In the genomic region with DNA sequence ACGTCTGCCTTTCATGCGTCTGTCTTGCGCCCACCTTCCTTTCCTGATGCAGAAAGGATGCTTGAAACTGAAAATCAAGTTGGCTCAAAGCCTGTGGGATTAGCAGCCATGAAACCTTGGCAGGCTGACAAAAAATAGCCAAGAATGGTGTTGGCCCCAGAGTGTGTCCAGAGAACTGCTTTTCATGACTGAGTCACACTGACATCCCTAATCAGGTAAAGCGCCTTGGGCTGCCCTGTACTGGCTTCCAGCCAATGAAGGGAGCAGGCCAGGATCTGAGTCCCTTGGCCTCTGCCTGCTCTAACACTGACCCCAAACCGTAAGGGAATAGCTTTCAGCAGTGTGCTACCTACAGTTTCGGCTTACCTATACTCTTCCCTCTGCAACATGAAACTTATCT, we compare ENCODE assay signal across 8 mouse cellular contexts.
DNase-seq lines count a peak whose midpoint lies in the region; ATAC-seq and TF ChIP-seq lines count a peak whose summit lies in the region.

No protein-coding gene starts in this region.

- peak overlapping the region; percentile 65 for H3K27ac ChIP-seq in layer of hippocampus, adult 2 months
- no peak overlapping the region for H3K27ac ChIP-seq in forebrain, postnatal 0 days (ENCODE audit: low read depth, low read length)

- H3K9ac ChIP-seq in forebrain, postnatal 0 days, result no peak overlapping the region

- intact Hi-C loops in left cerebral cortex, postnatal 14 days (cut with DNase I), result no loop called here

- H3K4me3 ChIP-seq in layer of hippocampus, adult 2 months, result no peak overlapping the region
- H3K4me3 ChIP-seq in forebrain, postnatal 0 days (ENCODE audit: low read depth, low read length), result no peak overlapping the region

- no peaks in the 10 kb centered on the region for H3K9me3 ChIP-seq in forebrain, postnatal 0 days (ENCODE audit: low read length)

- WGBS in forebrain, postnatal 0 days, result 39% methylated on average over 6 of the region's 6 CpGs

- DNase-seq in layer of hippocampus, adult 2 months (ENCODE audit: low spot score in 2 of 2), result no peak
- no peak for DNase-seq in layer of hippocampus, adult 11-12 months (ENCODE audit: low spot score)
- peak; percentile 60 for DNase-seq in cerebellum, adult 11 months
- DNase-seq in forebrain, postnatal 0 days, result peak; percentile 17
- peak; percentile 10 for DNase-seq in kidney, postnatal 14 days
- no peak for DNase-seq in embryo, embryonic 9.5 days (ENCODE audit: extremely low spot score)
- no peak for DNase-seq in left cerebral cortex, postnatal 14 days (ENCODE audit: low spot score in 2 of 2)

- peaks cover 8% of the 10 kb centered on the region; the same call in 1 of the 2 replicates for H3K36me3 ChIP-seq in forebrain, postnatal 0 days (ENCODE audit: insufficient read depth)

- ATAC-seq in forebrain, postnatal 0 days, result no peak
- ATAC-seq in erythroblast, adult 5-6 weeks (replicated peaks; ENCODE audit: low FRiP score, poor library complexity, severe bottlenecking), result no peak

- TF ChIP-seq CTCF in layer of hippocampus, adult 2 months (conservative IDR thresholded peaks at IDR 0.05), result no peak
- TF ChIP-seq CTCF in forebrain, postnatal 0 days (IDR thresholded peaks at IDR 0.05; ENCODE audit: low read depth), result no peak

- H3K4me1 ChIP-seq in forebrain, postnatal 0 days (ENCODE audit: insufficient read depth), result 0 out of 2 replicates have a peak, but pooled peaks cover 7% of the 10 kb centered on the region

- H3K27me3 ChIP-seq in forebrain, postnatal 0 days (ENCODE audit: insufficient read depth, low read length), result no peaks in the 10 kb centered on the region

- no peak overlapping the region for H3K4me2 ChIP-seq in forebrain, postnatal 0 days (ENCODE audit: low read depth)

Comparison
In these comparisons a context has a peak if more than half of its experiments do, and no peak if none do; other contexts are left out.
1. DNase-seq: peak in cerebellum, adult 11 months (single experiment), forebrain, postnatal 0 days (single experiment) and kidney, postnatal 14 days (single experiment); none in layer of hippocampus, adult 2 months (0 of 2), layer of hippocampus, adult 11-12 months (single experiment), embryo, embryonic 9.5 days (single experiment) and left cerebral cortex, postnatal 14 days (0 of 2).